Mouse (Mus musculus): ENCODE results near the gene Gspt1. TPM values are rescaled to one million over a fixed set of nuclear protein-coding genes. Genes with fewer than 3 reads are reported as not detected.

Gspt1 gene
- polyA plus RNA-seq, 1 experiment from 2014 or later, result 61.3 TPM

- Histone ChIP-seq H3K9me3 (ENCODE audit: control insufficient read depth, low read length) (no peaks in the 10 kb centered on the region), H3K27me3 (ENCODE audit: control insufficient read depth, insufficient read depth, low read length) (no peaks in the 10 kb centered on the region; the same call in 1 of the 2 replicates), H3K27ac (replicated peaks; ENCODE audit: low read depth, low read length) (0 out of 2 replicates have a peak overlapping the region, but pooled peaks have one; percentile 45), H3K9ac (replicated peaks; ENCODE audit: low read length) (peak overlapping the region; percentile 74; the same call in 1 of the 2 replicates), H3K4me1 (ENCODE audit: control insufficient read depth, insufficient read depth, low read length) (peaks cover 14% of the 10 kb centered on the region), H3K36me3 (ENCODE audit: control insufficient read depth, insufficient read depth, low read length) (no peaks in the 10 kb centered on the region), H3K4me3 (replicated peaks; ENCODE audit: low read depth, low read length) (peak overlapping the region; percentile 85), H3K4me2 (ENCODE audit: low read length) (peak overlapping the region; percentile 82)
- DNase-seq (peak; percentile 77), ATAC-seq (ENCODE audit: low FRiP score, low TSS enrichment) (no peak)
- 12% methylated on average over 10 of the region's 10 CpGs for WGBS
These were observed 79.4 kb downstream of the Gspt1 start for GRCm38 (mm10) chr16:11174671-11175081.

GRCm38 (mm10) chr16:11171679-11172078 lies 82.4 kb downstream of the Gspt1 start:
- H3K27ac ChIP-seq (replicated peaks; ENCODE audit: low read depth, low read length), result no peak overlapping the region
- no peak overlapping the region for H3K4me2 ChIP-seq (ENCODE audit: low read length)
- H3K9me3 ChIP-seq (ENCODE audit: control insufficient read depth, low read length), result no peaks in the 10 kb centered on the region
- no peak overlapping the region for H3K9ac ChIP-seq (replicated peaks; ENCODE audit: low read length)
- H3K4me3 ChIP-seq (replicated peaks; ENCODE audit: low read depth, low read length), result no peak overlapping the region
- no peak for ATAC-seq (ENCODE audit: low FRiP score, low TSS enrichment)
- WGBS, result 87% methylated on average over 6 of the region's 6 CpGs
- peaks cover 11% of the 10 kb centered on the region for H3K4me1 ChIP-seq (ENCODE audit: control insufficient read depth, insufficient read depth, low read length)
- H3K36me3 ChIP-seq (ENCODE audit: control insufficient read depth, insufficient read depth, low read length), result no peaks in the 10 kb centered on the region
- H3K27me3 ChIP-seq (ENCODE audit: control insufficient read depth, insufficient read depth, low read length), result no peaks in the 10 kb centered on the region
- no peak for DNase-seq

MicroRNA genes within 50 kb of the gene (microRNA counts, 519-probe panel; counts per million panel counts)
- not detected for microRNA mmu-miR-1945

Small RNAs within 50 kb of the gene (microRNA-seq; reads per million reads assigned to microRNA genes)
- gene Mir1945, result 2.1 reads per million, percentile 12 among the genes with 10 or more reads in this experiment

Other genes starting within 250 kb of the Gspt1 start
- gene Snn, start 193.4 kb downstream of the Gspt1 start, polyA plus RNA-seq (2014; fragmentation: Nextera tagmentation; extraction: Ambion mirVana), result 129 and 169 TPM in 2 replicates
- gene Litaf, start 188.2 kb downstream of the Gspt1 start, polyA plus RNA-seq (2014; fragmentation: Nextera tagmentation; extraction: Ambion mirVana), result 20.7 and 32.0 TPM in 2 replicates
- 28.7 and 34.6 TPM in 2 replicates for gene Txndc11, start 119.7 kb downstream of the Gspt1 start, polyA plus RNA-seq (2014; fragmentation: Nextera tagmentation; extraction: Ambion mirVana)
- gene Zc3h7a, start 77.9 kb downstream of the Gspt1 start, polyA plus RNA-seq (2014; fragmentation: Nextera tagmentation; extraction: Ambion mirVana), result 62.6 and 80.2 TPM in 2 replicates
- 139 and 167 TPM in 2 replicates for gene Rsl1d1, start 51.0 kb downstream of the Gspt1 start, polyA plus RNA-seq (2014; fragmentation: Nextera tagmentation; extraction: Ambion mirVana)
- not detected in 2 replicates for gene Tnfrsf17, start 59.5 kb upstream of the Gspt1 start, polyA plus RNA-seq (2014; fragmentation: Nextera tagmentation; extraction: Ambion mirVana)
- 12.2 and 16.1 TPM in 2 replicates for gene Snx29, start 68.6 kb upstream of the Gspt1 start, polyA plus RNA-seq (2014; fragmentation: Nextera tagmentation; extraction: Ambion mirVana)

Data from midbrain, embryonic 14.5 days (tissue).